Mouse (Mus musculus): ENCODE measurements at regions not wholly inside any gene's neighbourhood (a gene's known extent, or its start where the extent isn't known, plus 50 kb on each side); places are given as distances from the start of the nearest gene placed in this dataset.

GRCm38 (mm10) chr16:77273306-77273705, 259.8 kb downstream of the Usp25 start:
- no peak overlapping the region for H3K4me3 ChIP-seq (ENCODE audit: insufficient read depth, low read depth, low read length)
- no peak for DNase-seq
- no peak for TF ChIP-seq POLR2A (IDR thresholded peaks at IDR 0.05; ENCODE audit: low read depth, low read length)

DNA sequence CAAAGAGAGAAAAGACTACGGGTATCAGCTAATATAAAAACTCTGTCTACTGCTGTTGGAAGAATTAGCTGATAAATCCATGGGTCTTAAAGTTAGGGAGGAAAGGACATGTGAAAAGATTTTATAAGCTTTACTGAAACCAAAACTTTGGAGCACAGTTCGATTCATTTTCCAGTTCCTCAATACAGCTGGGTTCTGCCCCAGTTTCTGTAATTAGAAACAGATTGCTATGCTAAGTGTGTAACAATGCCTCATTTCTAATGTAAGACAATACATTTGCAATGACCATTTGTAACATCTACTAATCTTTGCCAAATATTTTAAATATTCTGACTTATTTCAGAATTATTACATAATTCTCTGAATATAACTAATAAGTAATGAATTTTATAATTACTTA, 255.4 kb downstream of the Usp25 start:
- no peaks in the 10 kb centered on the region for H3K4me1 ChIP-seq (ENCODE audit: control insufficient read depth, insufficient read depth, low read length)
- no peaks in the 10 kb centered on the region for H3K27me3 ChIP-seq (replicated peaks; ENCODE audit: control insufficient read depth, insufficient read depth, low read length)
- DNase-seq = no peak
- TF ChIP-seq POLR2A (IDR thresholded peaks at IDR 0.05; ENCODE audit: low read depth, low read length) = no peak
- no peak for TF ChIP-seq CTCF (conservative IDR thresholded peaks at IDR 0.05; ENCODE audit: insufficient read depth, insufficient read length, low read depth, low read length)
- no peak overlapping the region for H3K27ac ChIP-seq (ENCODE audit: insufficient read depth, low read depth, low read length)
- H3K4me3 ChIP-seq (ENCODE audit: insufficient read depth, low read depth, low read length) = no peak overlapping the region
- no peaks in the 10 kb centered on the region for H3K36me3 ChIP-seq (ENCODE audit: control insufficient read depth, insufficient read depth, low read length)
- WGBS = 80% methylated on average over 2 of the region's 2 CpGs

More at GRCm38 (mm10) chr16:77273306-77273705, 259.8 kb downstream of the Usp25 start:
- WGBS = 39% methylated on average over 3 of the region's 3 CpGs
- Histone ChIP-seq H3K4me1 (ENCODE audit: control insufficient read depth, insufficient read depth, low read length) (no peaks in the 10 kb centered on the region), H3K36me3 (ENCODE audit: control insufficient read depth, insufficient read depth, low read length) (no peaks in the 10 kb centered on the region), H3K27ac (ENCODE audit: insufficient read depth, low read depth, low read length) (no peak overlapping the region), H3K27me3 (replicated peaks; ENCODE audit: control insufficient read depth, insufficient read depth, low read length) (no peaks in the 10 kb centered on the region)

- no peak overlapping the region for H3K27ac ChIP-seq (ENCODE audit: insufficient read depth, low read depth, low read length)
- no peaks in the 10 kb centered on the region for H3K27me3 ChIP-seq (replicated peaks; ENCODE audit: control insufficient read depth, insufficient read depth, low read length)
- peak; percentile 2 for DNase-seq
- no peaks in the 10 kb centered on the region for H3K4me1 ChIP-seq (ENCODE audit: control insufficient read depth, insufficient read depth, low read length)
- TF ChIP-seq CTCF (conservative IDR thresholded peaks at IDR 0.05; ENCODE audit: insufficient read depth, insufficient read length, low read depth, low read length) (no peak), POLR2A (IDR thresholded peaks at IDR 0.05; ENCODE audit: low read depth, low read length) (no peak)
- no peaks in the 10 kb centered on the region for H3K36me3 ChIP-seq (ENCODE audit: control insufficient read depth, insufficient read depth, low read length)
- no peak overlapping the region for H3K4me3 ChIP-seq (ENCODE audit: insufficient read depth, low read depth, low read length)
Measured at GRCm38 (mm10) chr16:77267679-77268078, 254.2 kb downstream of the Usp25 start.

DNA sequence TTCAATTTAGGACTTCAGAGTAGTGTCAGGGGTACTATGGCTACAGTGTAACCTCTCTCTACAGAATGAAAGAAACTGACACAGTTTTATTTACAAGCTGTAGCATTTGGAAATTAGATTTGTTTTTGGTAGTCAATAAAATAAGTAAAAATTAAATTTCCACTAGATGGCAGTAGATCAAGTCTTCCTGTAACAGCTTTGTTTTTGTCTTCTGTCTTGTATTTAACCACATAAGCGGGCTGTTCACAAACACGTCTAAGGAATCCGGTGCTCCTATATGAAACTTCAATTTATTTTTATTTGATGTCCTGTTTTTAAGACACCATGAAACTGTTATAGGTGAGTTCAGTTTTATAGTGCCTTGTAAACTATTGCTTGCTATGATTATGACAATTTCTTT, 238.8 kb downstream of the Usp25 start:
- Histone ChIP-seq H3K4me3 (ENCODE audit: insufficient read depth, low read depth, low read length) (no peak overlapping the region), H3K27me3 (replicated peaks; ENCODE audit: control insufficient read depth, insufficient read depth, low read length) (no peaks in the 10 kb centered on the region), H3K36me3 (ENCODE audit: control insufficient read depth, insufficient read depth, low read length) (no peaks in the 10 kb centered on the region), H3K27ac (ENCODE audit: insufficient read depth, low read depth, low read length) (no peak overlapping the region), H3K4me1 (ENCODE audit: control insufficient read depth, insufficient read depth, low read length) (no peaks in the 10 kb centered on the region)
- 20% methylated on average over 3 of the region's 3 CpGs for WGBS
- DNase-seq = peak; percentile 17
- TF ChIP-seq POLR2A (IDR thresholded peaks at IDR 0.05; ENCODE audit: low read depth, low read length) (no peak), CTCF (conservative IDR thresholded peaks at IDR 0.05; ENCODE audit: insufficient read depth, insufficient read length, low read depth, low read length) (0 out of 2 replicates have a peak, but pooled peaks have one; percentile 10)

DNA sequence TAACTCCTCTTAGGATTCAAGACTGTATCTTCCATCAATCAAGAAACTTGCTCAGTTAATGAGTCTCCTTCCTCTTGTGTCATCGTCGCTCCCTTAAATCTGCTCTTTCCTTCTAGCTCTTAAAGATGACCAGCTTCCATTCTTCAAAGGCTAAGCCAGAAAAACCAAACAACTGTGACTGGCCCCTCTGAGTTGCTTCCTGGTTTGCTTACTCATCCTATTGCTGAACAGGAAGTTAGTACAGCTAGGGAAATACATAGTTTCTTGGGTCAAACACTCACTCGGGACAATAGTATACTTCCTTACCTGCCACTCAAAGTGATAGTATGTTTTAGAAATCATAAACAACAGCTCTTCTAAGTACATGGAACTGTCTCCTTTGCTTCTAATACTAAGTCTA, 237.9 kb downstream of the Usp25 start:
- TF ChIP-seq POLR2A (IDR thresholded peaks at IDR 0.05; ENCODE audit: low read depth, low read length) (no peak), CTCF (conservative IDR thresholded peaks at IDR 0.05; ENCODE audit: insufficient read depth, insufficient read length, low read depth, low read length) (no peak)
- DNase-seq = no peak
- no peaks in the 10 kb centered on the region for H3K36me3 ChIP-seq (ENCODE audit: control insufficient read depth, insufficient read depth, low read length)
- H3K27ac ChIP-seq (ENCODE audit: insufficient read depth, low read depth, low read length) = no peak overlapping the region
- no peak overlapping the region for H3K4me3 ChIP-seq (ENCODE audit: insufficient read depth, low read depth, low read length)
- H3K4me1 ChIP-seq (ENCODE audit: control insufficient read depth, insufficient read depth, low read length) = no peaks in the 10 kb centered on the region
- H3K27me3 ChIP-seq (replicated peaks; ENCODE audit: control insufficient read depth, insufficient read depth, low read length) = no peaks in the 10 kb centered on the region
- WGBS = 34% methylated on average over 3 of the region's 3 CpGs

DNA sequence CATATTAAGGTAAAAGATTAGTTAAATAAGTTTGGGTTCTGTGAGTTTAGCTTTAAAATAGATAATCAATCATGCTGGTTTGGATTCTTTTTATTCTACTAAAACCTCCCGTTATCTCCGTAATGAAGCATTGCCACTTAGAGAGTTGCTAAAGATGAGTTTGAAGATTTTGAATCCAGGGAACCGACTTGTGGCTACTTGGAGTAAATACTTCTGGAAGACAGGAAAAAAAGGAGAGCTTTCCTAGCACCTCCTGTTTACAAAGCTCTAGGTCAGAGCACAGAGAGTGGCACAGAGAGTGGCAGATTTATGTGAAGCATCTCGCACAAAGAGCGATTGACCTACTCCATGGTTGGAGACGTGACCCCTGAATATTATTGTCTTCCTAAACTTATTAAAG, 227.4 kb downstream of the Usp25 start:
- Histone ChIP-seq H3K27ac (ENCODE audit: insufficient read depth, low read depth, low read length) (no peak overlapping the region), H3K4me1 (ENCODE audit: control insufficient read depth, insufficient read depth, low read length) (no peaks in the 10 kb centered on the region), H3K36me3 (ENCODE audit: control insufficient read depth, insufficient read depth, low read length) (no peaks in the 10 kb centered on the region), H3K4me3 (ENCODE audit: insufficient read depth, low read depth, low read length) (no peak overlapping the region), H3K27me3 (replicated peaks; ENCODE audit: control insufficient read depth, insufficient read depth, low read length) (no peaks in the 10 kb centered on the region)
- WGBS = 63% methylated on average over 6 of the region's 6 CpGs
- TF ChIP-seq CTCF (conservative IDR thresholded peaks at IDR 0.05; ENCODE audit: insufficient read depth, insufficient read length, low read depth, low read length) = no peak
- no peak for TF ChIP-seq POLR2A (IDR thresholded peaks at IDR 0.05; ENCODE audit: low read depth, low read length)
- no peak for DNase-seq

GRCm38 (mm10) chr16:77239176-77239790, 225.8 kb downstream of the Usp25 start:
- no peak for DNase-seq
- H3K4me3 ChIP-seq (ENCODE audit: insufficient read depth, low read depth, low read length) = no peak overlapping the region
- H3K4me1 ChIP-seq (ENCODE audit: control insufficient read depth, insufficient read depth, low read length) = no peaks in the 10 kb centered on the region
- no peak overlapping the region for H3K27ac ChIP-seq (ENCODE audit: insufficient read depth, low read depth, low read length)
- H3K27me3 ChIP-seq (replicated peaks; ENCODE audit: control insufficient read depth, insufficient read depth, low read length) = no peaks in the 10 kb centered on the region
- no peaks in the 10 kb centered on the region for H3K36me3 ChIP-seq (ENCODE audit: control insufficient read depth, insufficient read depth, low read length)
- 73% methylated on average over 9 of the region's 9 CpGs for WGBS
- TF ChIP-seq CTCF (conservative IDR thresholded peaks at IDR 0.05; ENCODE audit: insufficient read depth, insufficient read length, low read depth, low read length) (no peak), POLR2A (IDR thresholded peaks at IDR 0.05; ENCODE audit: low read depth, low read length) (no peak)

Data from kidney, adult 2 months (tissue).